Mouse (Mus musculus) heart, postnatal 0 days (tissue): Measurements from ENCODE around the gene Gmds.

Source experiments
- CTCF ChIP-seq: IDR thresholded peaks from 2 replicates; pipeline ENCODE4 v1.5.1; 2016; ENCODE audit warnings: antibody characterized with exemption, control low read depth, low read depth
- EP300 ChIP-seq: IDR thresholded peaks from 2 replicates; pipeline ENCODE4 v1.6.1; 2016; ENCODE audit warnings: antibody characterized with exemption, low read depth

- TF ChIP-seq CTCF (peak; percentile 45), EP300 (no peak)
These were observed 382.0 kb downstream of the Gmds start for GRCm38 (mm10) chr13:31956584-31956983.
